Mouse (Mus musculus) Patski (cell line): ENCODE data around the gene Rhoh. TPM values are rescaled to one million over a fixed set of nuclear protein-coding genes. Genes with fewer than 3 reads are reported as not detected.
A peak's percentile ranks its signal among the peaks of the same experiment; 100 is the strongest.

ENCODE experiments used
- ATAC-seq: fragments of 100-300 bp; one replicate; pipeline ENCODE4 v1.8.0; 2021
- CTCF ChIA-PET: fragments of 350-600 bp; sonication (Branson Sonifier 250); formaldehyde crosslinking; loops from one replicate; lab custom pipeline; 2022; ENCODE audit warnings: inconsistent platforms; lab: Charles Lee
- POLR2A ChIA-PET: fragments of 350-600 bp; sonication (Branson Sonifier 250); formaldehyde crosslinking; loops from one replicate; lab custom pipeline; 2022; ENCODE audit warnings: antibody characterized with exemption, inconsistent platforms; lab: Charles Lee
- DNase-seq: peaks from one replicate; pipeline ENCODE4 v3.0.0-alpha.2; 2011; ENCODE audit warnings: low read depth, low spot score
- H3K27me3 ChIP-seq: fragments of 371-371 bp; one replicate; pipeline ENCODE4 v1.5.1; 2021
- CTCF ChIP-seq: fragments of 100-300 bp; IDR thresholded peaks from one replicate; pipeline ENCODE4 v1.5.1; 2021
- in situ Hi-C: fragments of 300-500 bp; cut with MboI; formaldehyde crosslinking; loops from 3 replicates; pipeline ENCODE4 v1.11.1; 2018; ENCODE audit warnings: low pct_unique_long_range_greater_than_20kb, mixed read lengths
- polyA plus RNA-seq: library from polyadenylated mRNA; unstranded; gene quantifications from one replicate; pipeline ENCODE4 v1.2.3, GENCODE M21; 2021

Gene Rhoh
- polyA plus RNA-seq, 1 experiment from 2014 or later: 0.04 TPM

DNA sequence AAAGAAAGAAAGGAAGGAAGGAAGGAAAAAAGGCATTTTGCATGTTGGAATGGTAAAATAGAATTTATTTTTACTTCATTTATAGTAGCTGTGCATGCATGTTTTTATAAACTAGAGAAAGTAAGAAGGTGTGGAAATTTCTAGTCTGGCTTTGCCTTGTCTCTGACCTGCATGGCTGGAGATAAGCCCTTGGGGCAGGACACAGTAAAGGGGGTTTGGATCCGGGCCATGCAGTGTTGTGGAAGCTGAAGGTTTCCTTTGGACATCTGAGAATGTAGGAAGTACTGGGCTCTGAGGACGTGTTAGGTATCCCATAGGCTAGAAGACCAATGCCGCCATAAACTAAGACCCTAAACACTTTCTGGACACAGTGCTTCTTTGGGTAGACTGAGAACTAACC is 7.4 kb downstream of the Rhoh start:
- ATAC-seq (no peak), DNase-seq (no peak)
- CTCF ChIA-PET: interaction anchor here (1.6 kb wide), 1 partner anchor 37 kb away, joined by 4 read pairs; no protein-coding TSS in a partner anchor
- in situ Hi-C loops: no loop called here
- POLR2A ChIA-PET: no interaction called here
- H3K27me3 ChIP-seq: no peaks in the 10 kb centered on the region
- TF ChIP-seq CTCF: no peak

DNA sequence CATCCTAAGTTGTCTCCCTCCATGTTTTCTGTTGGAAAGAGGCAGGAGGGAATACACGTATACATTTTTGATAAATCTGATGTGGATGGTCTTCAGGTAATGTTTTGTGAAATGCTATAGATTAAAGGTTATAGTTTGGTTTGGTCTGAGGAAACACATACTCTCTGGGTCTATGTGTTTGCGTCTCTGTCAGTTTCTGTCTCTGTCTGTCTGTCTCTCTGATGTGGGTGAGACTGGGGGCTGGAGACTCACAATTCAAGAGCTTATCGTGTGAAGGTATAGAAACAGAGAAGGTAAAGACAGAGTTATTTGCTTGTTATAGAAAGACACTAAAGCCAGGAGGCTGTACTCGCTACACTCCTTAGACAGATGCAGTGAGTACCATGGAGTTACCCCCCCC is 8.6 kb downstream of the Rhoh start:
- ChIA-PET CTCF (no interaction called here), POLR2A (no interaction called here)
- ATAC-seq (no peak), DNase-seq (no peak)
- no peak for TF ChIP-seq CTCF
- H3K27me3 ChIP-seq: no peaks in the 10 kb centered on the region
- in situ Hi-C loops: no loop called here

DNA sequence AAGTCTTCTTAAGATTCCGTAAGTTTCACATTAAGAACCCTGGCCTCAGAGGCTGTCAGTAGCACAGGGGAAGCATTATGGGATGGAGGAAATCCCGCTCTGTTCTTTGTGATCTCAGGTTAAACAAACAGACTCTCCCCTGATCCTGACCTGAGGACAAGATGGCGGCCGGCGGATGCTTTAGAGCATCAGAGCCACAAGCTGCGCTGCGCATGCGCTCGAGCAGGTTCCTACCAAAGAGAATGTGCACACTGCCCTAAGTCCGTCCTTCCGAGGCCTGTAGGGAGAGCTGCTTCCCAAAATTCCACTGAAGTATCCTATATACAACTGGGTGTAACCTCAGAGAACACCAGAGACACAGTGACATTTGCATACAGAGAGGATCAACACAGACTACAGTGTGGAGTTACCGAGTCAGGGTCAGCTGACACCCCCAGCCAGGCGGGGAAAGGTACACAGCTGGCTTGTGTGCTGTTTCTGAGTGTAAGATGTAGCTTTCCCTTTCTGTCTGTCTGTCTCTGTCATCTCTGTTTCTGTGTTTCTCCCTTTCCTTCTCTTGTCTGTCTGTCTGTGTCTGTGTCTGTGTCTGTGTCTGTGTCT is 10.4 kb downstream of the Rhoh start:
- POLR2A ChIA-PET: no interaction called here

DNA sequence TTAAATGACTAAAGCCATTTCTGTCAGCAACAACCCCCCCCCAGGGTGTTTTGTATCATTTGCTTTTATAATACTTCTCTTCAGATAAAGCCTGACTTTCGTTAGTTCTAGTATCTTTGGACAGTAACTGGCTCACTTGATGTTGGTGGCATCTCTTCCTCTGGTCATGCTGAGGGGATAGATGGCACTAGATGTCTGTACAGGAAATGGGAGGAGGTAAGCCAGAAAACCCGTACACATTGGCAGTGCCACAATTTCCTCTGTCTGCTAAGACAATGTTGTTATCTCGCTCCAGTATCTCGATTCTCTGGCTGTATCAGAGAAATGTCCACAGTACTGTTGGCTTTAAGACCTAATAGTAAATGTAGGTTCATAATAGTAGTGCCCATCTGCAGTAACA is 12.2 kb downstream of the Rhoh start:
- POLR2A ChIA-PET: no interaction called here

More for the DNA sequence above, 10.4 kb downstream of the Rhoh start:
- H3K27me3 ChIP-seq: peaks cover 1% of the 10 kb centered on the region
- in situ Hi-C loops: no loop called here
- no peak for TF ChIP-seq CTCF
- ATAC-seq: no peak
- CTCF ChIA-PET: no interaction called here
- no peak for DNase-seq

DNA sequence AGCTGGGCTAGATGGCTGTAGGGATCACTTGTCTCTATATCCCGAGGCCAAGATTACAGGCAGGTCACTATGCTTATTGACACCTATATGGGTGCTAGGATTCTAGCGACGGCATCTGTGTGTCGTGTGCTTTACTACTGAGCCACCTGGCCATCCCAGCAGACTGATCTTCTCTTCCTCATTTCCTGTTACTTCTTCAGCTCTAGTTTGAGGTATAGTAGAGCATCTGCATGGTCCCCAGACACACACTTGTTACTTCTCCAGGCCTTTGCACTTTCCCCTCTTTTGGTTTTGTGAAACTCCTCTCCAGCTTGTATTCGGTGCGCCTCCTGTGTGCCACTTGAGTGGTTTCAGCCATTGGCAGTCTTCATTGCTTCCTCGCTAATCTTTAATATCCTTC is 14.3 kb downstream of the Rhoh start:
- DNase-seq (no peak), ATAC-seq (no peak)
- CTCF ChIA-PET: interaction anchor here (0.8 to 1.2 kb wide), 3 partner anchors 24 to 74 kb away, joined by 3 read pairs; no protein-coding TSS in a partner anchor
- peaks cover 3% of the 10 kb centered on the region for H3K27me3 ChIP-seq
- POLR2A ChIA-PET: no interaction called here
- no peak for TF ChIP-seq CTCF
- in situ Hi-C loops: no loop called here

More for the DNA sequence above, 12.2 kb downstream of the Rhoh start:
- in situ Hi-C loops: no loop called here
- peaks cover 3% of the 10 kb centered on the region for H3K27me3 ChIP-seq
- no peak for ATAC-seq
- CTCF ChIA-PET: no interaction called here
- TF ChIP-seq CTCF: no peak
- DNase-seq: no peak

DNA sequence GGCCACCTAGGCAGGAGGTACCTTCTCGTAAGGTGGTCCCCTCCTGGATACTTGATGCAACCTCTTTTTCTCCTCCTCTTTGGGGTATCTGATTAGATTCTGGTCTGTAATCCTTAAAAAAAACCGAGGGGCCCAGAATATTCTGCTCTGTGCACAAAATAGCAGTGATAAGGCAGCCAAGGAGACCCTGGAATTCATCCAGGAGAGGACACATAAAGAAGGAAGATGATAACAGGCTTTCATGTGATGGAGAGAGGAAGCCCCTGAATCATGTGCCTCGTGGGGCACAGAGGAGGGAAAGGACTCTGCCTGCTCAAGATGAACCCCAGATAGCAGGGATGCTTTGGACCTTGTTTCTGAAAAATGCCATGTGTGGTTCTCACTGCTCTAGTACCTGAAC is 17.4 kb downstream of the Rhoh start:
- DNase-seq: no peak
- ChIA-PET CTCF (no interaction called here), POLR2A (no interaction called here)
- no peak for ATAC-seq
- no peak for TF ChIP-seq CTCF
- in situ Hi-C loops: no loop called here
- H3K27me3 ChIP-seq: peaks cover 3% of the 10 kb centered on the region

DNA sequence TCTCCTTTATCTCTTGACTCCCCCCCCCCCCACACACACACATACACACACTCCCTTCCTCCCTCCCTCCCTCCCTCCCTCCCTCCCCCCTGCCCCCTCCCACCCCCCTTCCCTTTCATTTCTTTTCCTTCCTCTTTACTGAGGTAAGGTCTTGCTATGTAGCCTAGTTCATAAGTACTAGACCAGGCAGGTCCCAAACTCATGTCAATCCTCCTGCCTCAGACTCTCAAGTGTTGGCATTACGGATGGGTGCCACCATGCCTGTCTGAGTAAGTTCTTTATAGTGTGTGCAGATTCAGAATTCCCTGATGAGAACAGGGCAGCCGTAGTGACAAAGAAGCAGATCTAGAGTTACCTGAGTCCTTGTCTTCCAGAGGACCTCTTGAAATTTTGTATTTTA is 20.2 kb downstream of the Rhoh start:
- ATAC-seq (no peak), DNase-seq (no peak)
- peaks cover 2% of the 10 kb centered on the region for H3K27me3 ChIP-seq
- ChIA-PET POLR2A (no interaction called here), CTCF (no interaction called here)
- in situ Hi-C loops: no loop called here
- no peak for TF ChIP-seq CTCF

DNA sequence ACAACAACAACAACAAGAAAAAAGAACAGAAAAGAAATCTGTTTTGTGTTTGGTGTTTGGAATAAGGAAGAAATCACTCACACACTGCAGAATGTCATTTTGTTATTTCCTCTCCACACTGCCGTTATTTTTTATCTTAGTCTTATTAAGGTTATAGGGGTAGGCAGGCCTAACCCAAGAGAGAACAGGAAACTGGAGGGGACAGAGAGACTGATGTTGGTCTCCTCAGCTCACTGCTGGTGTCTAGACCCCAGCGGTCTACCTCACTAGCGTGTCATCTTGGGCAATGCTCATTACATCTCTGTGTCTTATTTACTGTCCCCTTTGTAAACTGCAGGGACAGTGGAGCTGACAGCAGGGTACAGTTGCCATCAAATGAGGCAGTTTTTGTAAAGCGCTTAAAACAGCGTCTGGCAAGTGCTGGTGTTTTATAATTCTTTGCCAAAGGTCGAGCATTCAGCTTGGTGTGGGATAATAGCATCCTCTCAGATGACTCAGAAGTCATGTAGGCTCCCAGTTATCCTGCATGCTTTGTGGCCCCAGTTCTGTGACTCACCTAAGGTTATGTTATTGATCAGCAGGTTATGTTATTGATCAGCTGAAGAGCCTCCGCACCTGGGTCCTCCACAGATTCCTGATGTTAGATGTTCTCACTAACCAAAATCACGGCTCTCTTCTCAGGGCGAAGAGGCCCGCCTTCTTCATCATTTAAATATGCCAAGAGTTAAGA is 21.6 kb downstream of the Rhoh start:
- DNase-seq (no peak), ATAC-seq (peak; percentile 51)
- no peak for TF ChIP-seq CTCF
- CTCF ChIA-PET: interaction anchor here (1.4 kb wide), 1 partner anchor 11 kb away, joined by 3 read pairs; no protein-coding TSS in a partner anchor
- in situ Hi-C loops: no loop called here
- no peaks in the 10 kb centered on the region for H3K27me3 ChIP-seq
- POLR2A ChIA-PET: no interaction called here

DNA sequence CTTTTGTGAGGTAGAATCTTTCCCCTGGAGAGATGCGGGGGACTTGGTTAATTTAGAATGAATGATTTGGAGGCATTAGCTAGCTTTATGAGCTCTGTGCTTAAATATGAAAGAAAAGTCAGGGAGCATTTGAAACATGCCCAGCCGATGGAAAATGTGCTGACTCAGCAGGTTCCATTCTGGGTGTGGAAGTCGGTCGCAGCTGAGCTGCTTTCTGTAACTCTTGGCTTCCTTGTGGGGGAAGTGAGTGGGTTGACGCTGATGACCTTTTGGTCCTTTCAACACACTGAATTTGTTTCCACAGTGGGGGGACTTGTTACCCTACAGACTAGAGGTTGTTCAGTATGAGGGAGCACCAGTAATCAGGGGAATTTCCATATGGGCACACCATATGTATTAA is 22.3 kb downstream of the Rhoh start:
- ChIA-PET POLR2A (no interaction called here), CTCF (no interaction called here)
- no peaks in the 10 kb centered on the region for H3K27me3 ChIP-seq
- in situ Hi-C loops: no loop called here
- DNase-seq (no peak), ATAC-seq (no peak)
- no peak for TF ChIP-seq CTCF

DNA sequence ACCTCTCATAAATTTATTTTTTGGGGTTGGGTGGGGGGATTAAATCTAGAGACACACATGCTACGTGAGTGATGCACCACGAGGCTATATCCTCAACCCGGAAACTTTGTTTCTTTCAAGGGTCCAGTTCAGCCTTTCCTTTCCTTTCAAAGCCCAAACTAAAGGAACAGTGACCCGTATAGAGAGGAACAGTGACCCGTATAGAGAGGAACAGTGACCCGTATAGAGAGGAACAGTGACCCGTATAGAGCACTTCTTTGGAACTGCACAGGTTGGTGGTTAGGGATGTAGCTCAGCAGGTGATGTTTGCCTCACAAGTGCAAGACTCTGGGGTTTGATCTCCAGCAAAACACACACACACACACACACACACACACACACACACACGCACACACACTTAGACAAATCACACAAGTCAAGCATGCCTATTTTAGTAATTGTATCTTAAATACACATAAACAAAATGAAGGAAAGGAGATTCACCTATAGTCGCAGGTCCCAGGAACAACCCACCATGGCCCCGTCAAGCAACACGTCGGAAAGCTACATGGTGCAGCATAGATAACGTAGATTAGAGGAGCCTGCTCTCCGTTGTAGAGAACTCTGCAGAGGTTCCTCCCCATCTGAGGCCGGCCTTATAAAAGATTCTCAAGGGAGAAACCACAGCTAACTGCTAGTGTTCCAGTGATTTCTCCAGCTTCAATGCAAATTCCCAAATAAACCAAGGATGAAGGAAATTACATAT is 24.9 kb downstream of the Rhoh start:
- ChIA-PET CTCF (interaction anchor here (1.0 kb wide), 2 partner anchors 9 to 20 kb away, joined by 3 to 4 read pairs; no protein-coding TSS in a partner anchor), POLR2A (interaction anchor here (0.6 kb wide), 1 partner anchor 538 kb away, joined by 4 read pairs; no protein-coding TSS in a partner anchor)
- no peak for TF ChIP-seq CTCF
- no peak for DNase-seq
- H3K27me3 ChIP-seq: no peaks in the 10 kb centered on the region
- in situ Hi-C loops: no loop called here
- no peak for ATAC-seq

DNA sequence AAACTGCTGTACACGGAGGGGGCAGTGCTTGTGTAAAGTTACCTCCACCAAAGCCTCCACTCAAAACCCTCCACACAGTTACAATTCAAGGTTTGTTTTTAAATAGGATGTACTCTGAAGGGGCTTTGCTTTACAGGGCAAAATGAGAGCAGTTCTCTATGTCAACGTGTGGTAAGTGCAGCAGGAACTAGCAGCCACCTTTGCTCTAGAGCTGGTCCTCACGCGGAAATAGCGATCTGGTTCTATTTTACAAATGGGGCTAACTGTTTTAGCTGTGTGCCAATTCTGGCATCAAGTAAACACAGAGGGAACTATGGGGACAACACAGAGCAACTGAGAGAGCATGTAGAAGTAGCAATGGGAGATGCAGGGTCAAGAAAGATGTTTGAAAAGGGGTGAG is 27.1 kb downstream of the Rhoh start:
- in situ Hi-C loops: no loop called here

More for the DNA sequence above, 27.1 kb downstream of the Rhoh start:
- POLR2A ChIA-PET: no interaction called here
- TF ChIP-seq CTCF: no peak
- no peak for ATAC-seq
- DNase-seq: no peak
- CTCF ChIA-PET: no interaction called here
- no peaks in the 10 kb centered on the region for H3K27me3 ChIP-seq
